Mouse (Mus musculus) midbrain, embryonic 11.5 days (tissue): ENCODE measurements around the gene Eef1akmt4. TPM values are rescaled to one million over a fixed set of nuclear protein-coding genes. Genes with fewer than 3 reads are reported as not detected.

Experiments
- ATAC-seq: fragments of 200-750 bp; cut with Nextera tagmentation; 2 replicates; pipeline ENCODE4 v1.8.0; 2017; ENCODE audit warnings: moderate TSS enrichment, moderate library complexity; ENCODE audit not compliant: low FRiP score
- DNase-seq: peaks from one replicate; pipeline ENCODE4 v3.0.0; 2015; ENCODE audit warnings: low spot score; ENCODE audit errors: missing footprints
- H3K27ac ChIP-seq: fragments of 300-500 bp; sonication (generic); 2 replicates; pipeline ENCODE4 v1.5.1; 2014; ENCODE audit warnings: low read depth, low read length
- H3K27me3 ChIP-seq: fragments of 300-500 bp; sonication (generic); 2 replicates; pipeline ENCODE4 v1.6.1; 2014; ENCODE audit warnings: mild to moderate bottlenecking, low read length, moderate library complexity, mixed read lengths; ENCODE audit not compliant: control insufficient read depth, insufficient read depth
- H3K36me3 ChIP-seq: fragments of 300-500 bp; sonication (generic); 2 replicates; pipeline ENCODE4 v1.6.1; 2014; ENCODE audit warnings: mild to moderate bottlenecking, low read length, moderate library complexity, mixed read lengths; ENCODE audit not compliant: control insufficient read depth, insufficient read depth
- H3K4me1 ChIP-seq: fragments of 300-500 bp; sonication (generic); 2 replicates; pipeline ENCODE4 v1.6.1; 2014; ENCODE audit warnings: low read length; ENCODE audit not compliant: control insufficient read depth, insufficient read depth
- H3K4me2 ChIP-seq: fragments of 300-500 bp; sonication (generic); 2 replicates; pipeline ENCODE4 v1.6.1; 2014; ENCODE audit warnings: mild to moderate bottlenecking, moderate library complexity
- H3K4me3 ChIP-seq: fragments of 300-500 bp; sonication (generic); 2 replicates; pipeline ENCODE4 v1.5.1; 2014; ENCODE audit warnings: low read depth, low read length
- H3K9ac ChIP-seq: fragments of 300-500 bp; sonication (generic); 2 replicates; pipeline ENCODE4 v1.6.1; 2014; ENCODE audit warnings: low read length
- H3K9me3 ChIP-seq: fragments of 300-500 bp; sonication (generic); 2 replicates; pipeline ENCODE4 v1.6.1; 2016; ENCODE audit warnings: low read length; ENCODE audit not compliant: control insufficient read depth
- WGBS: fragments of 180-500 bp; shearing (Covaris S2); extraction: QIAGEN DNeasy Blood & Tissue Kit; methylation state at CpG from one replicate; pipeline ENCODE4 v1.1.7; 2014; 5-methylcytosine and 5-hydroxymethylcytosine counted together
- polyA plus RNA-seq: library from polyadenylated mRNA; unstranded; fragments of >200 nt; fragmentation: Nextera tagmentation; extraction: Ambion mirVana; gene quantifications from 2 replicates; pipeline ENCODE4 v1.2.1, GENCODE M21; 2014

Eef1akmt4 gene
- polyA plus RNA-seq, 1 experiment from 2014 or later: 26.6 TPM

DNA sequence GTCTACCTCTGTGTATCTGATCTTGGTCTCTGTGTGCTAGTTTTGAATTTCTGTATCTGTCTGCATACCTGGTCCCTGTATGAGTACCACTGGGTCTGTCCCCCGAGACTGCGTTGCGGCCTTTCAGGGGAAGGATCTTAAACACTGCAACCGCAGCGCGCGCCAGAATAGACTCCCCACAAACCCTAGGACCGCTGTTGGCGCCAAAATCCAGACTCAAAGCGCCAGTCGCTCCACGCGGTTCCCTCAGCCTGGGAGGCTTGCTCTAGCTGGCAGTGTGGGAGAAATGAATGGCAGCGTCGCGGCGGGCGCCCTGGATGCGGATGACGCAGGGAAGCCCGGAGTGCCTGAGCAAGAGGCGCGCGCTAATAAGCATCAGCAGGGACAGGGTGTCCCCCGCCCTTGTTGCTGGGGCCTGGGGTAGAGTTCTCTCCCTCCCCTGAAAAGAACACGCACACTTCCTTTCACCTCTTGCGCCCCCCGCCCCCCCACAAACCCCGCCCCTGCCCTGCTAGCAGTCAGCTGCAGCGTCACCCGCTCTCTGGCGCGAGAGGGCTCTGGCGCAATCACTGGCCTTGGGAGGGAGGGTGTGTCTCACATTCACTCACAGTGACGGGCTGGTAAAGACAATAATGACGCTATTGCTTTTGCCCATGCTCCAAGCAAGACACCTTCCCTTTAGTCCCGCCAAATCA lies 10.7 kb downstream of the Eef1akmt4 start:
- Histone ChIP-seq H3K9me3 (no peaks in the 10 kb centered on the region), H3K9ac (peak overlapping the region; percentile 85), H3K36me3 (no peaks in the 10 kb centered on the region; the same call in 1 of the 2 replicates), H3K4me1 (peaks cover 19% of the 10 kb centered on the region), H3K27me3 (peaks cover 3% of the 10 kb centered on the region; the same call in 1 of the 2 replicates), H3K4me3 (peak overlapping the region; percentile 78), H3K4me2 (peak overlapping the region; percentile 84), H3K27ac (peak overlapping the region; percentile 80)
- ATAC-seq (peak; percentile 67), DNase-seq (peak; percentile 96)
- WGBS: under 1% methylated on average over 36 of the region's 37 CpGs

DNA sequence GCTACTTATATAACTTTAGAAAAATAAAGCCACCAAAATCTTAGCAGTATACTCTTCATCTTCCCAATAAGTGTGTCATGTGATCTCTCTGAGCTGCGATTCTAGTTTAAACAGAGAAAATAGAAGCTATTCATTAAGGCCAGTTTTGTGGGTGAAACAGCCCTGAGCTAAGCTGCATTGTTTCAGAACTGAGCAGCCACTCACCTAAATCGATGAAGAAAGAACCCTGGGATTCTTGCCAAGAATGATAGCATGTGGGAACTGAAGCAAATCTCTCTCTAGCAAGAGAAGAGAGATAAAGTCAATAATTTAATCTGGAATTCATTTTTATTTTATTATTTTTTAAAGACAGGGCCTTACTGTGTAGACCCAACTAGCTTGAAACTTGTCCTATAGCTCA lies 11.8 kb downstream of the Eef1akmt4 start:
- Histone ChIP-seq H3K4me3 (no peak overlapping the region), H3K9ac (no peak overlapping the region), H3K27me3 (peaks cover 3% of the 10 kb centered on the region; the same call in 1 of the 2 replicates), H3K4me1 (peaks cover 19% of the 10 kb centered on the region), H3K9me3 (no peaks in the 10 kb centered on the region), H3K36me3 (no peaks in the 10 kb centered on the region), H3K4me2 (no peak overlapping the region), H3K27ac (no peak overlapping the region)
- WGBS: 51% methylated on average over 2 of the region's 2 CpGs
- DNase-seq (peak; percentile 72), ATAC-seq (no peak)

- peaks cover 4% of the 10 kb centered on the region; the same call in 1 of the 2 replicates for H3K4me1 ChIP-seq
- no peak overlapping the region; the same call in 1 of the 2 replicates for H3K4me2 ChIP-seq
- H3K27ac ChIP-seq: no peak overlapping the region
- no peak overlapping the region for H3K4me3 ChIP-seq
- DNase-seq (peak; percentile 83), ATAC-seq (no peak)
- no peak overlapping the region for H3K9ac ChIP-seq
- no peaks in the 10 kb centered on the region for H3K36me3 ChIP-seq
- H3K27me3 ChIP-seq: peaks cover 6% of the 10 kb centered on the region; the same call in 1 of the 2 replicates
- WGBS: 63% methylated on average over 11 of the region's 11 CpGs
- H3K9me3 ChIP-seq: no peaks in the 10 kb centered on the region
Observed at GRCm38 (mm10) chr16:20628871-20629391, 17.5 kb downstream of the Eef1akmt4 start.

DNA sequence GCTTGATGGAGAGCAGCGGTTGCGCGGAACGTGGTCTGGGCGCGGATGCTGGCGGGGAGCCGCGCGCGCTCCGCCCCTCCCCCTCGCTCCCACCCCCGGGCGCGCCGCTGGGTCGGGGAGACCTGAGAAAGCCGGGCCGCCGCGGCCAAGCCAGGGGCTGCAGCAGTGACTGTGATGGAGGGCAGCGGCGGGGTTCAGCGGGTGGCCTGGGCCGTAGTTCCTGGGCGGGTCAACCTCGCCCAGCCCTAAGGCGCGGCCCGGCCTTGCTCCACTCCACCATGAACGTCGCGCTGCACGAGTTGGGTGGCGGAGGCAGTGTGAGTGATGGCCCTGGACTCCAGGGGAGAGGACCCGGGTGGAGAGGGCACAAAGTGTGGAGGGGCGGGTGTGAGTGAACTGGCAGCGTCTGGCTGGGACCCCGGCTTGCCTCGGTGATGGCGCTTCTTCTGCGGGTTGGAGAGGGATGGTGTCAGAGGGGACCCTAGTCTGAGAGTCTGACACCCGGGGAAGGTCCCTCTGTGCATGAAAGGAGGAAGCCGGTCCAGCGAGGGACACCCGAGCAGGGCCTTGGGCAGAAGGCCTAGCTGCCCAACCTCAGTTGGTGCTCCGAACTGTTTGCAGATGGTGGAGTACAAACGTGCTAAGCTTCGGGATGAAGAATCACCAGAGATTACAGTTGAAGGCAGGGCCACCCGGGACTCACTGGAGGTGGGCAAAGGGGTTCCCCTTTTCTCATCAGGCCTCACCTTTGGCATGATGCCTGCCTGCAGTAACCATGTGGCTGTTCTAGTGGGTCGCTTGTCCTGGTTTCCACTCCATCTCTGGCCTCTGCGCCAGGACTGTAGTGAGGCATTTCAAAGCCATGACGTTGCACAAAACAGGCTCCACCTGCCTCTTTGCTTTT lies 18.6 kb downstream of the Eef1akmt4 start, which contains the start of gene Ece2:
Ece2 (plus strand) TSS at position 98 of the 904 bp plus-strand sequence.
- Histone ChIP-seq H3K4me3 (peak within 1 kb of the TSS; percentile 56), H3K9me3 (no peaks in the 10 kb centered on the region), H3K27ac (no peak within 1 kb of the TSS; the same call in 1 of the 2 replicates), H3K27me3 (peaks cover 6% of the 10 kb centered on the region; the same call in 1 of the 2 replicates), H3K4me1 (peaks cover 4% of the 10 kb centered on the region; the same call in 1 of the 2 replicates), H3K9ac (peak within 1 kb of the TSS; percentile 80), H3K36me3 (no peaks in the 10 kb centered on the region), H3K4me2 (peak within 1 kb of the TSS; percentile 89)
- WGBS: 8% methylated on average over 54 of the region's 54 CpGs
- DNase-seq (peak; percentile 95), ATAC-seq (peak; percentile 83)

GRCm38 (mm10) chr16:20637410-20637809 lies 26.0 kb downstream of the Eef1akmt4 start:
- Histone ChIP-seq H3K27me3 (no peaks in the 10 kb centered on the region), H3K9me3 (no peaks in the 10 kb centered on the region), H3K27ac (no peak overlapping the region), H3K36me3 (no peaks in the 10 kb centered on the region), H3K4me3 (no peak overlapping the region), H3K4me1 (no peaks in the 10 kb centered on the region), H3K9ac (no peak overlapping the region), H3K4me2 (no peak overlapping the region)
- WGBS: 82% methylated on average over 8 of the region's 8 CpGs
- DNase-seq (no peak), ATAC-seq (no peak)

DNA sequence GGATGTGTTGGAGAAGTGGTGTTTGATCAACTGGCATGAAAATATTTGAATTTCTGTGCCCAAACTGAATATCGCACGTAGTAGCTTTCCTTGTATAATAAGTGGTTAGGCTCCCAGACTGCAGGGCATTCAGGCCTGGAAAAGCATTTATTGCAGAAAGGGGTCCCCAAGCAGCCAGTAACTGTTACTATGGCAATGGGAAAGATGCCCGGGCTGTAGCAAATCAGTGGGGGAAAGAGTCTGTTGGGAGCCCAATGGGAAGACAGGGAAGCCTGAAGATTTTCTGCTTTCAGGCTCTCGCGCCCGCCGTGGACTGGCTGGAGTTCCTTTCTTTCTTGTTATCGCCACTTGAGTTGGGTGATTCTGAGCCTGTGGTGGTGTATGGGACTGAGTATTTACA lies 27.0 kb downstream of the Eef1akmt4 start:
- peak; percentile 1 for DNase-seq
- no peak for ATAC-seq
- no peaks in the 10 kb centered on the region for H3K27me3 ChIP-seq
- no peak overlapping the region for H3K9ac ChIP-seq
- H3K36me3 ChIP-seq: no peaks in the 10 kb centered on the region
- no peaks in the 10 kb centered on the region for H3K9me3 ChIP-seq
- no peak overlapping the region for H3K4me3 ChIP-seq
- H3K4me2 ChIP-seq: no peak overlapping the region
- no peak overlapping the region for H3K27ac ChIP-seq
- WGBS: 85% methylated on average over 8 of the region's 8 CpGs
- H3K4me1 ChIP-seq: no peaks in the 10 kb centered on the region

DNA sequence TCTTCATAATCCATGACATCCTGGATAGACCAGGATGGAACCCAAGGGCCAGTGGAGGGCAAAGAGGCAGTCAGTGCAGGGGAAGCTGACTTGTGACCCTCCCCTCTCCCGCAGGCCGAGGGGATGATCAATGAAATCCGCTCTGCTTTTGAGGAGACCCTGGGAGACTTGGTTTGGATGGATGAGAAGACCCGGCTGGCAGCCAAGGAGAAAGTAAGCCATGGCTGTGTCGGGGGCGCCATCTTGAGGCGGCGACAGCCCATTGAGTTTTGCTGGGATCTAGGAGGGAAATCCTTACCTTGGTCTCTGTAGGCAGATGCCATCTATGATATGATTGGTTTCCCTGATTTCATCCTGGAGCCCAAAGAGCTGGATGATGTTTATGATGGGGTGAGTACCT lies 30.8 kb downstream of the Eef1akmt4 start:
- no peak overlapping the region for H3K9ac ChIP-seq
- H3K9me3 ChIP-seq: no peaks in the 10 kb centered on the region
- H3K36me3 ChIP-seq: no peaks in the 10 kb centered on the region
- no peaks in the 10 kb centered on the region for H3K27me3 ChIP-seq
- no peak overlapping the region for H3K4me3 ChIP-seq
- peak; percentile 92 for DNase-seq
- no peak overlapping the region for H3K27ac ChIP-seq
- ATAC-seq: peak; percentile 59
- H3K4me2 ChIP-seq: no peak overlapping the region
- H3K4me1 ChIP-seq: no peaks in the 10 kb centered on the region
- 5% methylated on average over 7 of the region's 8 CpGs for WGBS

DNA sequence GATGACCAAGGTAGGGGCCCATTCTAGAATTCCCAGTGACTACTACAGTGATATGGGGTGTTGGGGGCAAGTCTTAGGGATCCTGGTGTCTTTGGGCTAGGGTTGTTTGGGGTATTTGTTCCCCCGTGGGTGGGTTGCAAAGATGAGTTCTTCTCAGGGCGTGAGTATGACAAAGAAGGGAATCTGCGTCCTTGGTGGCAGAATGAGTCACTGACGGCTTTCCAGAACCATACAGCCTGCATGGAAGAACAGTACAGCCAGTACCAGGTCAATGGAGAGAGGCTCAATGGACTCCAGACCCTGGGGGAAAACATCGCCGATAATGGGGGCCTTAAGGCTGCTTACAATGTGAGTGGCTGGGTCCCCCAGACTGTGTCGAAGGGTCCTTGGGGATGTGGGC lies 32.5 kb downstream of the Eef1akmt4 start:
- H3K27ac ChIP-seq: no peak overlapping the region
- H3K9me3 ChIP-seq: no peaks in the 10 kb centered on the region
- H3K4me1 ChIP-seq: no peaks in the 10 kb centered on the region
- 86% methylated on average over 7 of the region's 7 CpGs for WGBS
- DNase-seq (peak; percentile 10), ATAC-seq (no peak)
- H3K36me3 ChIP-seq: no peaks in the 10 kb centered on the region
- H3K9ac ChIP-seq: no peak overlapping the region
- H3K4me2 ChIP-seq: no peak overlapping the region
- no peak overlapping the region for H3K4me3 ChIP-seq
- no peaks in the 10 kb centered on the region for H3K27me3 ChIP-seq
